Mouse (Mus musculus): ENCODE measurements around the gene Swap70.

GRCm38 (mm10) chr7:110262661-110263060, 41.1 kb downstream of the Swap70 start:
- TF ChIP-seq CTCF (conservative IDR thresholded peaks at IDR 0.05; ENCODE audit: low read length) = no peak
- no peak for TF ChIP-seq NANOG (IDR thresholded peaks at IDR 0.05; ENCODE audit: borderline replicate concordance, low read length)
- no peak for TF ChIP-seq POU5F1 (IDR thresholded peaks at IDR 0.05; ENCODE audit: borderline replicate concordance, low read length)
